Mouse (Mus musculus): Measurements from ENCODE around the gene Olfr1451. TPM values are rescaled to one million over a fixed set of nuclear protein-coding genes. Genes with fewer than 3 reads are reported as not detected.

Gene Olfr1451
- not detected for polyA plus RNA-seq (2015; fragmentation: Illumina TruSeq; extraction: RNeasy Lipid Tissue Mini Kit (QIAGEN cat#74804); ENCODE audit: insufficient read depth, low read depth, low replicate concordance)

DNA sequence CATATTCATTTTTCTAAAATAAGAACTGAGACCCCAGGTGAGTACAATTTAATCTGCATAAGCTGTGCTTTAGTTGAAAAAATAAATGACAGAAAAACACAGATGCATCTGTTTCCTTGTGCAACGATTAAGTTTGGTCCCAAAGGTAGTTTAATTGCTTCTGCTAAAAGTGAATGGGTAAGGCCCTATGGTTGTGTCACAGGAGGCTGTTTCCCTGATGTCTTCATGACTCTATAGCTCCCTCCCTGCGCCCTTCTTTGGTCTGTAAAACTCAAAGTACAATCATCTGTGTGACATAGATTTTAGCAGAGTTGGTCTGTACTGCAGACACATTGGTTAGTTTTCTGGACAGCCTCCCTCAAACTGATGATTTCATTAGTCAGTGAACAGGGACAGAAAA lies at the start of gene Olfr1451:
TSS of gene Olfr1451 (plus strand) at position 301 of the 400 bp plus-strand sequence.

DNA sequence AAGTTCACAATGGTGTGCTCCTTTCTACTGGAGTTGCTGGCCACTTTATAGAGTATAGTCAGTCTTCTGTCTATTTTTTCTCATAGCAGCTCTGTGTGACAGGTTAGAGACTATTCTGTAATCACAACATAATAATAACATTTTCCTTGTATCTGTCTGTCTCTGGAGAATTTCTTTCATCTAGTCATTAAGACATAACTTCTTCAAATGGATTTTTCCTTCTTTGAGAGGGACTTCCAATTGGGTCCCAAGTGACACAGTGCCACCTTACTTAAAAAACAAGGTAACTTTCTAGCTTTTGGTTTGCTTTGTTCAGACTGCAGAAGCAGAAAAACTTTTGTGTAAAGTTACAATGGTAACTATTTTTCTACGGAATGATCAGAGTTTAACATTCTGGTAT lies 44.9 kb upstream of the Olfr1451 start, which contains the start of gene Olfr1450:
TSS of gene Olfr1450 (plus strand) at position 301 of the 400 bp plus-strand sequence.

DNA sequence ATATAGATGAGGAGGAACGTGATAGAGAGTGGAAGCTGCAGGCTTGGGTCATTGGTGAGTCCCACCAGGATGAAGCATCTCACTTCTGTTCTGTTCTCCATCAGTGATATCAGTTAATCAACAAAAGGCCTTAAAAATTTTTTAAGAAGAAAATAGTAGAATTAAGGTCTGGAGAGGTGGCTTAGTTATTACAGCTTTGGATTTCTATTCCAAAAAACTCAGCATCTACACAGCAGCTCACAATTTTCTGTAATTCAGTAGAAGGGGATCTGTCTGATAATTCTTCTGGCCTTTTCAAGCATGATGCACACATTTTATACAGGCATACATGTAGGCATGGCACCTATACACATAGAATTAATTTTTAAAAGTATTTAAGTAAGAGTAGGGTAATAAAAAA lies 33.4 kb downstream of the Olfr1451 start, which contains the start of gene Olfr1453:
TSS of gene Olfr1453 (minus strand) at position 101 of the 400 bp plus-strand sequence.

Other genes with a start within 250 kb of the Olfr1451 start
- gene Cntf, start 229.4 kb upstream of the Olfr1451 start, polyA plus RNA-seq (2015; fragmentation: Illumina TruSeq; extraction: RNeasy Lipid Tissue Mini Kit (QIAGEN cat#74804); ENCODE audit: insufficient read depth, low read depth, low replicate concordance): not detected
- gene Zfp91, start 198.9 kb upstream of the Olfr1451 start, polyA plus RNA-seq (2015; fragmentation: Illumina TruSeq; extraction: RNeasy Lipid Tissue Mini Kit (QIAGEN cat#74804); ENCODE audit: insufficient read depth, low read depth, low replicate concordance): 9.9 TPM
- 1.1 TPM for gene Lpxn, start 198.8 kb upstream of the Olfr1451 start, polyA plus RNA-seq (2015; fragmentation: Illumina TruSeq; extraction: RNeasy Lipid Tissue Mini Kit (QIAGEN cat#74804); ENCODE audit: insufficient read depth, low read depth, low replicate concordance)
- gene Gm5244, start 148.3 kb upstream of the Olfr1451 start, polyA plus RNA-seq (2015; fragmentation: Illumina TruSeq; extraction: RNeasy Lipid Tissue Mini Kit (QIAGEN cat#74804); ENCODE audit: insufficient read depth, low read depth, low replicate concordance): not detected
- not detected for gene Olfr1444, start 137.7 kb upstream of the Olfr1451 start, polyA plus RNA-seq (2015; fragmentation: Illumina TruSeq; extraction: RNeasy Lipid Tissue Mini Kit (QIAGEN cat#74804); ENCODE audit: insufficient read depth, low read depth, low replicate concordance)
- gene Olfr1445, start 111.2 kb upstream of the Olfr1451 start, polyA plus RNA-seq (2015; fragmentation: Illumina TruSeq; extraction: RNeasy Lipid Tissue Mini Kit (QIAGEN cat#74804); ENCODE audit: insufficient read depth, low read depth, low replicate concordance): not detected
- gene Olfr1446, start 101.5 kb upstream of the Olfr1451 start, polyA plus RNA-seq (2015; fragmentation: Illumina TruSeq; extraction: RNeasy Lipid Tissue Mini Kit (QIAGEN cat#74804); ENCODE audit: insufficient read depth, low read depth, low replicate concordance): not detected
- not detected for gene Olfr1447, start 91.3 kb upstream of the Olfr1451 start, polyA plus RNA-seq (2015; fragmentation: Illumina TruSeq; extraction: RNeasy Lipid Tissue Mini Kit (QIAGEN cat#74804); ENCODE audit: insufficient read depth, low read depth, low replicate concordance)
- gene Olfr1448, start 70.6 kb upstream of the Olfr1451 start, polyA plus RNA-seq (2015; fragmentation: Illumina TruSeq; extraction: RNeasy Lipid Tissue Mini Kit (QIAGEN cat#74804); ENCODE audit: insufficient read depth, low read depth, low replicate concordance): not detected
- gene Olfr1449, start 64.2 kb upstream of the Olfr1451 start, polyA plus RNA-seq (2015; fragmentation: Illumina TruSeq; extraction: RNeasy Lipid Tissue Mini Kit (QIAGEN cat#74804); ENCODE audit: insufficient read depth, low read depth, low replicate concordance): not detected
- not detected for gene Olfr1450, start 44.8 kb upstream of the Olfr1451 start, polyA plus RNA-seq (2015; fragmentation: Illumina TruSeq; extraction: RNeasy Lipid Tissue Mini Kit (QIAGEN cat#74804); ENCODE audit: insufficient read depth, low read depth, low replicate concordance)
- gene Olfr1453, start 33.3 kb downstream of the Olfr1451 start, polyA plus RNA-seq (2015; fragmentation: Illumina TruSeq; extraction: RNeasy Lipid Tissue Mini Kit (QIAGEN cat#74804); ENCODE audit: insufficient read depth, low read depth, low replicate concordance): not detected
- not detected for gene Olfr1454, start 65.6 kb downstream of the Olfr1451 start, polyA plus RNA-seq (2015; fragmentation: Illumina TruSeq; extraction: RNeasy Lipid Tissue Mini Kit (QIAGEN cat#74804); ENCODE audit: insufficient read depth, low read depth, low replicate concordance)
- not detected for gene Olfr1457, start 102.9 kb downstream of the Olfr1451 start, polyA plus RNA-seq (2015; fragmentation: Illumina TruSeq; extraction: RNeasy Lipid Tissue Mini Kit (QIAGEN cat#74804); ENCODE audit: insufficient read depth, low read depth, low replicate concordance)
- not detected for gene Olfr1458, start 111.8 kb downstream of the Olfr1451 start, polyA plus RNA-seq (2015; fragmentation: Illumina TruSeq; extraction: RNeasy Lipid Tissue Mini Kit (QIAGEN cat#74804); ENCODE audit: insufficient read depth, low read depth, low replicate concordance)
- gene Olfr1459, start 154.5 kb downstream of the Olfr1451 start, polyA plus RNA-seq (2015; fragmentation: Illumina TruSeq; extraction: RNeasy Lipid Tissue Mini Kit (QIAGEN cat#74804); ENCODE audit: insufficient read depth, low read depth, low replicate concordance): not detected
- not detected for gene Olfr1461, start 168.0 kb downstream of the Olfr1451 start, polyA plus RNA-seq (2015; fragmentation: Illumina TruSeq; extraction: RNeasy Lipid Tissue Mini Kit (QIAGEN cat#74804); ENCODE audit: insufficient read depth, low read depth, low replicate concordance)
- gene Olfr1462, start 190.7 kb downstream of the Olfr1451 start, polyA plus RNA-seq (2015; fragmentation: Illumina TruSeq; extraction: RNeasy Lipid Tissue Mini Kit (QIAGEN cat#74804); ENCODE audit: insufficient read depth, low read depth, low replicate concordance): not detected
- not detected for gene Olfr1463, start 236.3 kb downstream of the Olfr1451 start, polyA plus RNA-seq (2015; fragmentation: Illumina TruSeq; extraction: RNeasy Lipid Tissue Mini Kit (QIAGEN cat#74804); ENCODE audit: insufficient read depth, low read depth, low replicate concordance)